Mouse (Mus musculus) testis, adult 2 months (tissue): Measurements from ENCODE around the gene Trpt1.

Experiments
- CTCF ChIP-seq: fragments of 200-500 bp; IDR thresholded peaks from 2 replicates; pipeline ENCODE4 v1.5.1; 2012; ENCODE audit warnings: low read depth, mild to moderate bottlenecking, inconsistent platforms, low read length, moderate library complexity; ENCODE audit not compliant: control insufficient read depth, insufficient read depth, insufficient replicate concordance
- POLR2A ChIP-seq: fragments of 200-500 bp; IDR thresholded peaks from 2 replicates; pipeline ENCODE4 v1.6.1; 2012; ENCODE audit warnings: low read depth, mild to moderate bottlenecking, inconsistent platforms, low read length, moderate library complexity; ENCODE audit not compliant: control insufficient read depth

DNA sequence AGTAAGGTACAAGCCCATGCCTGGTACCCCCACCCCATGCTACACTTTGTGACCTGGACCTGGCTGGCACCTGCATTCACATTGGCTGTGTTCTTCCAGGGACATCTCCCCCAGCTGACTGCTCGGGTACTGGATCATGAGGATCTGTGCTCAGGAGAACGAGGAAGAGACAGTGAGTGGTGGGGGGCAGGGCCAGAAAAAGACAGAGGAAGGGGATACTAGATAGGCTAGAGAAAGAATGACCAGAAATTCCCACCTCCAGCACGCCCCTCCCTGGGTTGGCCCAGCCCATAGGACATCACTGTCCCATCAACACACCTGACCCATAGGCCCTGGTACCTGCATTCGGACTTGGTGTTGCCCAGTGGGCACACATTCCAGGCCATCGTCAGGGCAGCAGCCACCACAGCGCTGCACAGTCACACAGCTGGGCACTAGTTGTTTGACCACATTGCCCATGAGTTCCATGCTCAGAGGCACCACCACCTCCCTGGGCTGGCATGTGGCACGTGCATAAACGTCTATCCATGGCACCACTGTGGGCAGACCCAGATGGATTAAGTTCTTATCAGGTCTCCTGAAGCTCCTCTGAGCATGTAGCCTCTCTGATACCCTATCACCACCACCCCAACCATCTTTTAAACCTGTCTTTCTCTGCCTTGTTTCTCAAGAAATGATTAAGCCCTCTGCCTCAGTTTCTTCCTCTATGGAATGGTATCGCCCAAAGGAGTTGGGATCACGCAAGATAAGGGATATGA is 9.8 kb upstream of the Trpt1 start:
- TF ChIP-seq POLR2A (no peak), CTCF (no peak)
